Mouse (Mus musculus) intestine, embryonic 15.5 days (tissue): Measurements from ENCODE around the gene Gm45837. TPM values are rescaled to one million over a fixed set of nuclear protein-coding genes. Genes with fewer than 3 reads are reported as not detected.

Source experiments
- ATAC-seq: fragments of 200-750 bp; cut with Nextera tagmentation; 2 replicates; pipeline ENCODE4 v1.8.0; 2017; ENCODE audit warnings: moderate TSS enrichment, moderate library complexity
- H3K27ac ChIP-seq: fragments of 300-500 bp; sonication (generic); 2 replicates; pipeline ENCODE4 v1.5.1; 2015; ENCODE audit warnings: mild to moderate bottlenecking, inconsistent platforms
- H3K27me3 ChIP-seq: fragments of 300-500 bp; sonication (generic); replicated peaks from 2 replicates; pipeline ENCODE4 v1.6.1; 2015; ENCODE audit warnings: inconsistent platforms
- H3K36me3 ChIP-seq: fragments of 300-500 bp; sonication (generic); 2 replicates; pipeline ENCODE4 v1.6.1; 2015; ENCODE audit warnings: inconsistent platforms
- H3K4me1 ChIP-seq: fragments of 300-500 bp; sonication (generic); replicated peaks from 2 replicates; pipeline ENCODE4 v1.6.1; 2015; ENCODE audit warnings: inconsistent platforms
- H3K4me2 ChIP-seq: fragments of 300-500 bp; sonication (generic); replicated peaks from 2 replicates; pipeline ENCODE4 v1.6.1; 2015; ENCODE audit warnings: mild to moderate bottlenecking, inconsistent platforms
- H3K4me3 ChIP-seq: fragments of 300-500 bp; sonication (generic); replicated peaks from 2 replicates; pipeline ENCODE4 v1.5.1; 2015; ENCODE audit warnings: inconsistent platforms
- H3K9ac ChIP-seq: fragments of 300-500 bp; sonication (generic); 2 replicates; pipeline ENCODE4 v1.6.1; 2015; ENCODE audit warnings: inconsistent platforms
- H3K9me3 ChIP-seq: fragments of 300-500 bp; sonication (generic); 2 replicates; pipeline ENCODE4 v1.6.1; 2016; ENCODE audit warnings: inconsistent platforms
- WGBS: fragments of 180-500 bp; shearing (Covaris S2); methylation state at CpG from one replicate; pipeline ENCODE4 v1.1.7; 2015; 5-methylcytosine and 5-hydroxymethylcytosine counted together
- polyA plus RNA-seq: library from polyadenylated mRNA; unstranded; fragments of >200 nt; fragmentation: Nextera tagmentation; extraction: Ambion mirVana; gene quantifications from 2 replicates; pipeline ENCODE4 v1.2.1, GENCODE M21; 2015

Gene Gm45837
- polyA plus RNA-seq, 1 experiment from 2014 or later: 3.5 TPM

DNA sequence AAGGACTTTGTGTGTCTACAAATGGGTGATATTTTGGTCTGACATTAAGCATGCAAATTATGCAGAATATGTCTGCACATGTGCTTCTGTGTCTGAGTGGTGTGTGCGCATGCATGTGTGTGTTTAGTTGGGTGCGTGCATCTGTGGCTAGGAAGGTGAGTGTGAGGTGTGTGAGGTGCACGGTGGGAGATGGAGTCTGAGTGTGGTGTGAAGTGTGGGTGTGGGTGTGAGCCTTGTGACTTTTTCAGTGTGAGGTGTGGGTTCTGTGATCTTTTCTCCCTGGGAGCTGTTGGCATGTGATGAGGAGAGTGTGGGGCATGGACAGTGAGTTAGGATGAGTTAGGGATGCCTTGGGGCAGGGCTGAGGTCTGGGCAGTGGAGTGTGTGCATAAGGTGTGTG lies 42.6 kb downstream of the Gm45837 start:
- no peaks in the 10 kb centered on the region for H3K9me3 ChIP-seq
- 86% methylated on average over 3 of the region's 3 CpGs for WGBS
- H3K4me3 ChIP-seq: peak overlapping the region; percentile 58; the same call in 1 of the 2 replicates
- H3K9ac ChIP-seq: no peak overlapping the region
- no peaks in the 10 kb centered on the region for H3K36me3 ChIP-seq
- peak overlapping the region; percentile 99 for H3K4me2 ChIP-seq
- peaks cover 24% of the 10 kb centered on the region for H3K27me3 ChIP-seq
- H3K4me1 ChIP-seq: 0 out of 2 replicates have a peak, but pooled peaks cover 10% of the 10 kb centered on the region
- ATAC-seq: no peak
- H3K27ac ChIP-seq: no peak overlapping the region

DNA sequence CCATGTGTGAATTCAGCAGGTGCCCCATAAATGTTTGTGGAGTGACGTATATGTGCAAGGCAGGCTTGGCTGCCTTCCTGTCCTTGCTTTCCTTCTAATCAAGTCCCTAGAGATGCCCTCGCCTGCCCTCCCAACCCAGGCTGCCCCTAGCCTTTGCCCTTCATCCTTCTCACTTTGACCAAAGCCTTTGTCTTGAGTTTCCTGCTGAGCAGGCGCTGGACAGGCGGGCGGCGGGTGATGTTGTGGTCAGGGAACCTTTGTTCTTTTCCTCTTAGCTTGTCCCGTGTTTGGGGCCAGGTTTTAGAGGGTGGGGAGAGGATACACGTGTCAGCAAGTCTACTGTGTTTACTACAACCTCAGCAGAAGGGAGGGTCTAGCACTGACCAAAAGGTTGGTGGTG lies 43.0 kb downstream of the Gm45837 start:
- 45% methylated on average over 8 of the region's 8 CpGs for WGBS
- ATAC-seq: no peak

DNA sequence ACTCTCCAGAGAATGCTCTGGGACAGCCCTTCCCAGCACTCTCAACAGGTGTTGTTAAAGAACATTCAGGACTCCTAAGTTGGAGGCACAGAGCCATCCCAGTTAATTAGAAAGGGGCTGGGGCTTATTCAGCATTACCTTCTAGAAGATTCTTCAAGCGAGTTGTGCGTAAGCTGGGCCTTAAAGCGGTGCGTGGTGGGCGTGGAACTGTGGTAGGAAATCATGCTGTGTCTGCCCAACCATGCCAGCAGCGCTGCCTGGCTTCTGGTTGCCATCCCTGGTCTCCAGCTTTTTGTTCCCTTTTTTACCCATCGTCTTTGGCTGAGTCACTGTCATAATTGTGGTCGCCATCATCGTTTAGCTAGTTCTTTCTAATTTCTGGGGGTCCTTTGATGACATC lies 43.8 kb downstream of the Gm45837 start:
- H3K4me2 ChIP-seq: no peak overlapping the region
- no peak overlapping the region for H3K27ac ChIP-seq
- no peaks in the 10 kb centered on the region for H3K9me3 ChIP-seq
- no peaks in the 10 kb centered on the region for H3K36me3 ChIP-seq
- H3K4me1 ChIP-seq: 0 out of 2 replicates have a peak, but pooled peaks cover 18% of the 10 kb centered on the region
- no peak for ATAC-seq
- H3K27me3 ChIP-seq: peaks cover 24% of the 10 kb centered on the region
- WGBS: 89% methylated on average over 9 of the region's 9 CpGs
- no peak overlapping the region for H3K9ac ChIP-seq
- no peak overlapping the region for H3K4me3 ChIP-seq

More for the DNA sequence above, 43.0 kb downstream of the Gm45837 start:
- no peak overlapping the region for H3K4me3 ChIP-seq
- peak overlapping the region; percentile 99; the same call in 1 of the 2 replicates for H3K4me2 ChIP-seq
- no peak overlapping the region for H3K27ac ChIP-seq
- H3K4me1 ChIP-seq: 0 out of 2 replicates have a peak, but pooled peaks cover 13% of the 10 kb centered on the region
- H3K9me3 ChIP-seq: no peaks in the 10 kb centered on the region
- H3K27me3 ChIP-seq: peaks cover 24% of the 10 kb centered on the region
- no peaks in the 10 kb centered on the region for H3K36me3 ChIP-seq
- no peak overlapping the region for H3K9ac ChIP-seq

DNA sequence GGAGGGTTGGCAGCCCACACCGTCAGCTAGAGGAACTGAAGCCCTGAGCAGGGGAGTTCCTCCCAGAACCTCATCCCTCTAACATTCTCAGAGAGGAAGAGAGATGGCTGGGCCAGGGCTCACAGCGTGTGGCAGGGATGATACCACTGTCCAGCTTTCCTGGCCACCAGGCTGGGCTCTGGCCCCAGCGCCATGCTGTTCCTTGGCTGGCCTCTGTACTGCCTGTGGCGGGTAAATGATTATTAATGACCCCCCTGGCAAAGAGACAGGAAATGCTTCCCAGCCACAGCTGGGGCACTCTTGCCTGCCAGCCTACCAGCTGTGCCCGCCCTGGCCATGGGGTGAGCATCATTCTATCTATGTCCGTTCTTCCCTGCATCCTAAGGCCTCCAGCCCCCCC lies 44.5 kb downstream of the Gm45837 start:
- no peak overlapping the region for H3K4me3 ChIP-seq
- H3K4me2 ChIP-seq: no peak overlapping the region
- 74% methylated on average over 6 of the region's 6 CpGs for WGBS
- H3K27me3 ChIP-seq: peaks cover 17% of the 10 kb centered on the region
- H3K36me3 ChIP-seq: no peaks in the 10 kb centered on the region
- peaks cover 19% of the 10 kb centered on the region; the same call in 1 of the 2 replicates for H3K4me1 ChIP-seq
- ATAC-seq: no peak
- no peak overlapping the region for H3K27ac ChIP-seq
- H3K9ac ChIP-seq: no peak overlapping the region
- no peaks in the 10 kb centered on the region for H3K9me3 ChIP-seq

DNA sequence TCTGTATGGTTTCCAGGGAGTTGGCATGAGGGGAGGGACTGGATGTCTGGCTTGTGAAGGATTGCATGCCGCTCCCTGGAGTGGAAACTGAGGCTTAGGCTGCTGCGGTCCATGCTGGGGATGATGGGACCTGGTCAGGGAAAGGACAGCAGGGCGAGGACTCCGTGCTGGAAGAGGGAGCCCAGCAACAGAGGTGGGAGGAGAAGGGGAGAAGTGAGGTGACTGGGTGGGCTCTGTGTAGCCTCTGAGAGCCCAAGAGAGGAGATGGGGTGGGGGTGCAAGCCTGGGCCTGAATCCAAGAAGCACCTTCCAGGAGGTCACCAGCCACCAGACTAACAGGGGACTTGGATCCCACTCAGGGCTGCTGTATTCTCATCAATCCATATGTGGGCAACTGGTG lies 45.6 kb downstream of the Gm45837 start:
- Histone ChIP-seq H3K9ac (no peak overlapping the region), H3K4me1 (peaks cover 18% of the 10 kb centered on the region; the same call in 1 of the 2 replicates), H3K27me3 (peaks cover 15% of the 10 kb centered on the region), H3K9me3 (no peaks in the 10 kb centered on the region), H3K4me3 (no peak overlapping the region), H3K4me2 (no peak overlapping the region), H3K27ac (no peak overlapping the region), H3K36me3 (no peaks in the 10 kb centered on the region)
- ATAC-seq: no peak
- WGBS: 71% methylated on average over 4 of the region's 4 CpGs

DNA sequence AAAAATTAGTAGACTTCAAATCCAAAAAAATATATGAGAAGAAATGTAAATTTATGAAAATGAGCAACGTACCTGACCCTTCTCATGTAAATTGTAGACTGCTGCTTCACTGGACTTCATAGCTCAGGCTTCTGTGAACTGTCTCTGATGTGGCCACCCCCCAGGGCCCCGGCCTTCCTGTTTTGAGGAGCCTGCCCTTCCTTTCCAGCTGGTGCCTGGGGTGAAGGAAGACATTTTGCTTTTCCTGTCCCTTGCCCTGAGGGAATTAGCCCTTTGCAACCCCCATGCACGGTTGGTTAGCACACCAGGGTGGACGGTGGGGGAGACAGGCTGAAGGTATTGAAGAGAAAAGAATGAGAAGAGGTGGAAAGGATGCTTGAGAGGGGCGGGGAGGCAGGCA lies 46.1 kb downstream of the Gm45837 start:
- Histone ChIP-seq H3K27ac (no peak overlapping the region), H3K4me3 (no peak overlapping the region), H3K9ac (no peak overlapping the region), H3K36me3 (no peaks in the 10 kb centered on the region), H3K4me2 (no peak overlapping the region), H3K9me3 (no peaks in the 10 kb centered on the region), H3K27me3 (peaks cover 13% of the 10 kb centered on the region), H3K4me1 (peaks cover 18% of the 10 kb centered on the region; the same call in 1 of the 2 replicates)
- WGBS: 39% methylated on average over 5 of the region's 5 CpGs
- no peak for ATAC-seq

DNA sequence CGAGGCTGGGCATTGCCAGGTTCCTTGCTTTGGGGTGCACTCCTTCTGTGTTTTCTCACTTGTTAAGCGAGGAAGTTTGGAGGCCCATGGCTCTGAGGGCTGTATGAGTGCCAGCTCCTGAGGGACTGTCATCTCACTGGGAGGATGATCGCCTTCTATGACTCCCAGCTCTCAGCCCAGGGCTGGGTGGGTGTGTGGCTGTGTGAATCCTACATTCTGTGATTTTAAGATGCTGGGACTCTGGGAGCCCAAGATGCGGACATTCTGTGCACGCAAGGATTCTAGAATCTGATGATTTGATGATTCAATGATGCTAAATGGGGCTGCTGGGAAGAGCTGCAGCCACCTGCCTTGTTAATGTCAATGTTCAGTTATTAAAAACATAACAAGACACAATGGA lies 46.6 kb downstream of the Gm45837 start:
- ATAC-seq: no peak
- Histone ChIP-seq H3K27me3 (peaks cover 8% of the 10 kb centered on the region), H3K4me3 (no peak overlapping the region), H3K4me1 (peaks cover 20% of the 10 kb centered on the region; the same call in 1 of the 2 replicates), H3K4me2 (no peak overlapping the region), H3K36me3 (no peaks in the 10 kb centered on the region), H3K9ac (no peak overlapping the region), H3K9me3 (no peaks in the 10 kb centered on the region), H3K27ac (no peak overlapping the region)
- WGBS: 76% methylated on average over 5 of the region's 5 CpGs

DNA sequence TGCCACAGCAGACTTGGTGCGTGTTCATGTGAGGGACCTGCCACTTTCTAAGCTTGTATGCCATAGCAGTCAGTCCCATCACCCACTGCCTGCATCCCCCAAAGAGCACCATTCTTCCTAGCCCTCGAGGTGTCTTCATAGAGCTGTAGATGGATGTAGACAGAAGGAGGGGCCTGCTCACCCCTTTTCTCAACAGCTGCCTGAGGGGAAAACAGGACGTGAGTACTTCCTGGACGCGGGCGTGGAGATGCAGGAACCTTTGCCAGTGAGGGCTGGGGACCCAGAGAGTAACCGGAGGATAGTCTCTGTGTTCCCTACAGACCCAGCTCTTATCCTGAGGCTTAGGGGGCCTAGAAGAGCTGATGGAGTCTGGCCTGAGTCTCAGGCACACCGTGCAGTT lies 47.1 kb downstream of the Gm45837 start:
- ATAC-seq: no peak
- Histone ChIP-seq H3K27ac (no peak overlapping the region), H3K36me3 (no peaks in the 10 kb centered on the region), H3K9me3 (no peaks in the 10 kb centered on the region), H3K4me1 (peaks cover 25% of the 10 kb centered on the region; the same call in 1 of the 2 replicates), H3K27me3 (peaks cover 3% of the 10 kb centered on the region), H3K4me2 (no peak overlapping the region), H3K4me3 (no peak overlapping the region), H3K9ac (no peak overlapping the region)
- WGBS: 55% methylated on average over 8 of the region's 8 CpGs

DNA sequence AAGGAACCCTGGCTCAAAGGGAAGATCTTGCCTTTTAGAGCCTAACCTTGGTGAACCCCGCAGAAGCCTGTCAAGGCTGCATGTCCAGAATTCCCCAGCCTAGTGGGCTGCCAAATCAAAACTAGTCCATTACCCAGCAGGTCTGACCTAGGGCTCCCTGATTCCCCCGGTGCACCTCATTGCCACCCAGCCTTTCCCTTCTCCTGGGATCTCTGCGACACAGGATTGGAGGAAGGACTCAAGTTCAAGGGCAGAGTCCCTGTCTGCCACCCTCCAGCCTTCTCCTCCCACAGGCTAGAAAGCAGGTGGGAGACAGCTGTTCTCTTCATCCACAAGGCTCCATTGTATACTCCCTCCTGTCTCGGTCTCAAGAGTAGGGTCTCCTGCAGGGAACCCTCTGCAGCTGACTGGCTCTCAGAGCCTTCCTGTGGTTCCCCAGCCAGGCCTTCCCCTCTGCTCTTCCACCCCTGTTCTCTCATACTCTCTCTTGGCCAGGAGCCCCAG lies 47.6 kb downstream of the Gm45837 start:
- no peak overlapping the region for H3K4me2 ChIP-seq
- H3K9ac ChIP-seq: no peak overlapping the region
- peaks cover 26% of the 10 kb centered on the region; the same call in 1 of the 2 replicates for H3K4me1 ChIP-seq
- no peaks in the 10 kb centered on the region for H3K27me3 ChIP-seq
- H3K27ac ChIP-seq: no peak overlapping the region
- no peaks in the 10 kb centered on the region for H3K9me3 ChIP-seq
- ATAC-seq: no peak
- H3K36me3 ChIP-seq: no peaks in the 10 kb centered on the region
- 61% methylated on average over 4 of the region's 4 CpGs for WGBS
- H3K4me3 ChIP-seq: no peak overlapping the region

- no peak for ATAC-seq
- H3K36me3 ChIP-seq: no peaks in the 10 kb centered on the region
- H3K27me3 ChIP-seq: no peaks in the 10 kb centered on the region
- H3K27ac ChIP-seq: no peak overlapping the region
- H3K4me2 ChIP-seq: no peak overlapping the region
- WGBS: 72% methylated on average over 9 of the region's 9 CpGs
- no peaks in the 10 kb centered on the region for H3K9me3 ChIP-seq
- H3K4me1 ChIP-seq: peaks cover 26% of the 10 kb centered on the region; the same call in 1 of the 2 replicates
- H3K9ac ChIP-seq: no peak overlapping the region
- H3K4me3 ChIP-seq: no peak overlapping the region
Measured at GRCm38 (mm10) chr7:101459305-101459813, 48.7 kb downstream of the Gm45837 start.

- H3K36me3 ChIP-seq: no peaks in the 10 kb centered on the region
Measured at GRCm38 (mm10) chr7:101459923-101460607, 49.4 kb downstream of the Gm45837 start.

DNA sequence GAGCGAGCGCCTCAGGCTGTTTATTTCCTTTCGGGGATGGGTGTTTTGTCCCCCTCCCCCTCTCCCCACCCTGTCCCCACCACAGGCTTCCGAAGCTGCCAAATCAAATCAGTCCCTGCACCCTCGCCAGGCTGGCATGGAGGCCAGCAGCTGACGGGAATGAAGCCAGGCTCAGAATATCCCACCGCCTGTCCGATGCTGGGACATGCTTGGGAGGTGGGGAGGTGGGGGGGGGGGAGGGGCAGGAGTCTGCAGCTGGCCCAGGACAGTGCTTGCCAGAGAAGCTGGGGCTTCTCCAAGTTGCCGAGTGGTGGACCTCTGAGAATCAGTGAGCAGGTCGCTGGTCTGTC lies 49.9 kb downstream of the Gm45837 start:
- Histone ChIP-seq H3K4me2 (no peak overlapping the region), H3K4me1 (peaks cover 35% of the 10 kb centered on the region), H3K4me3 (no peak overlapping the region), H3K27ac (no peak overlapping the region), H3K27me3 (no peaks in the 10 kb centered on the region), H3K9me3 (no peaks in the 10 kb centered on the region), H3K9ac (no peak overlapping the region), H3K36me3 (no peaks in the 10 kb centered on the region)
- no peak; the same call in 1 of the 2 replicates for ATAC-seq
- WGBS: 34% methylated on average over 10 of the region's 10 CpGs

More at GRCm38 (mm10) chr7:101459923-101460607, 49.4 kb downstream of the Gm45837 start:
- no peaks in the 10 kb centered on the region for H3K9me3 ChIP-seq
- peaks cover 30% of the 10 kb centered on the region for H3K4me1 ChIP-seq
- no peak overlapping the region for H3K4me3 ChIP-seq
- no peak overlapping the region for H3K9ac ChIP-seq
- no peak for ATAC-seq
- no peaks in the 10 kb centered on the region for H3K27me3 ChIP-seq
- no peak overlapping the region for H3K4me2 ChIP-seq
- 60% methylated on average over 10 of the region's 10 CpGs for WGBS
- H3K27ac ChIP-seq: no peak overlapping the region

DNA sequence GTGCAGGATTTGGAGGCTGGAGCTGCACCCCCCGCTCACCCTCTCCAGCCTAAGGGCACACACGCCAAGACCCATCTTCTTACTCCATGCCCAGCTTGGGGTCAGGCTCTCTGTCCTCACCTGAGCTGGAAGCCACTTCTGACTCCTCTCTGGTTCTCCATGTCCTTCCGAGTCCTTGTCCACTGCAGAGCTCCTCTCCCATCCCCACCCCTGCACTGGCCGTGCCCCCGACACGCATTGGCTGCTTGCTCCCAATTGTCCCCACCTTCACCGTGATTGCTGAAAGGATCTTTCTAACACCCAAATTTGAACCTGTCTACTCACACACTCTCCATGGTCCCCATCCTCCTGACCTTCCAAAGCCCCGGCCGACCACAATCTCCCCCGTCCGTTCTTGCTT lies 50.9 kb downstream of the Gm45837 start:
- WGBS: 79% methylated on average over 11 of the region's 11 CpGs
- Histone ChIP-seq H3K4me3 (no peak overlapping the region), H3K36me3 (no peaks in the 10 kb centered on the region), H3K9me3 (no peaks in the 10 kb centered on the region), H3K4me2 (no peak overlapping the region), H3K4me1 (peaks cover 37% of the 10 kb centered on the region), H3K9ac (no peak overlapping the region), H3K27me3 (no peaks in the 10 kb centered on the region), H3K27ac (no peak overlapping the region)
- no peak for ATAC-seq
